Mouse (Mus musculus): ENCODE data around the gene Zfp385a. TPM values are rescaled to one million over a fixed set of nuclear protein-coding genes. Genes with fewer than 3 reads are reported as not detected.

Zfp385a gene
- polyA plus RNA-seq, 1 experiment, result 35.6 TPM

GRCm38 (mm10) chr15:103340786-103341185, 893 bp upstream of the Zfp385a start:
- Histone ChIP-seq H3K27me3 (ENCODE audit: control insufficient read depth, insufficient read depth, insufficient read length) (no peaks in the 10 kb centered on the region), H3K4me2 (ENCODE audit: low read depth) (no peak overlapping the region), H3K4me3 (no peak overlapping the region)

DNA sequence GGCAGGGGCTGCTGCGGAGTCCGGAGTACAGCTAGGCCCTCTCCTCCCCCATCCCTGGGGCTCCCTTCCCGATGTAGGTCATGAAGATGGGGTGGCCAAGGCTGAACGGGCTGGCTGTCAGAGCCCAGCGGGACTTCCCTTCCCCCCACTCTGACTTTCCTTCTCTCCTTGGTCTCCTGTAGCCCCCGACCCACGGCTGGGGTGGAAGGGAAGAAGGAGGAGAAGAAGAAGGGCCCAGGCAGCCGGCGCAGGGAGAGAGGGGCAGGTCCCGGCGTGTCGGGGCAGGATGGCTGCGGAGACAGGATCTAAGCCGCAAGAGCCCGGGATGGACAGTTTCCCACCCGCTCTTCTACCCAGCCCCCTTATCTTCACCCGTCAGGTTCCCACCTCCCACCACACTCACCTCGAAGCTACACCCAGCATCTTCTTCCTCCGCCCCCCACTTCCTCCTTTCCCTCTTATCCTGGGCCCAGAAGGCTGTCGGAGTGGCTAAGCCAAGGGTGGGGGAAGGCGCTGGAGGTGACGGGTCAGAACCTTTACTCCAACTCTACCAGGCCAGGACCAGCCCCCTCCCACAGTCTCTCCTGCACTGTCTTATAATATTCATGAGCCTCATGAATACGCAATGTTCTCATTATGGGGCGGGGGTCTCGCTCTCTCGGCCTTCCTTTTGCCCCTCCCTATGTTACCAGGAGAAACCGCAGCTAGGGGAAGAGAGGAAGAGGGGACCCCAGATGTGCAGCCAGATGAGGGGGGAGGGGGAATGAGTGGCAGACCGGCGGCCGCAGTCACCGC, 530 bp downstream of the Zfp385a start:
- TF ChIP-seq USF1 (IDR thresholded peaks at IDR 0.05; ENCODE audit: low read depth), result no peak
- no peak for TF ChIP-seq E2F4 (IDR thresholded peaks at IDR 0.05; ENCODE audit: insufficient read depth)
- TF ChIP-seq MAX (IDR thresholded peaks at IDR 0.05; ENCODE audit: low read depth), result no peak
- TF ChIP-seq SRF (IDR thresholded peaks at IDR 0.05; ENCODE audit: control insufficient read depth, insufficient read length, low read depth), result no peak
- no peak for TF ChIP-seq POLR2A (IDR thresholded peaks at IDR 0.05; ENCODE audit: insufficient read length, low read depth)
- H3K79me2 ChIP-seq (ENCODE audit: control insufficient read depth, insufficient read depth), result no peaks in the 10 kb centered on the region
- H3K4me3 ChIP-seq, result no peak overlapping the region
- H3K36me3 ChIP-seq (ENCODE audit: control insufficient read depth, insufficient read depth), result peaks cover 10% of the 10 kb centered on the region
- no peak overlapping the region for H3ac ChIP-seq (ENCODE audit: control insufficient read depth, insufficient read length)
- H3K4me2 ChIP-seq (ENCODE audit: low read depth), result no peak overlapping the region
- H3K27me3 ChIP-seq (ENCODE audit: control insufficient read depth, insufficient read depth, insufficient read length), result no peaks in the 10 kb centered on the region

More at GRCm38 (mm10) chr15:103340786-103341185, 893 bp upstream of the Zfp385a start:
- H3K79me2 ChIP-seq (ENCODE audit: control insufficient read depth, insufficient read depth), result no peaks in the 10 kb centered on the region
- TF ChIP-seq SRF (IDR thresholded peaks at IDR 0.05; ENCODE audit: control insufficient read depth, insufficient read length, low read depth) (no peak), REST (IDR thresholded peaks at IDR 0.05; ENCODE audit: insufficient read depth, insufficient read length) (no peak), TCF12 (IDR thresholded peaks at IDR 0.05; ENCODE audit: insufficient read depth, poor library complexity, severe bottlenecking) (no peak), CEBPB (IDR thresholded peaks at IDR 0.05; ENCODE audit: insufficient read depth, poor library complexity, severe bottlenecking) (no peak), POLR2AphosphoS2 (IDR thresholded peaks at IDR 0.05; ENCODE audit: insufficient read length, low read depth) (peak; percentile 24), USF1 (IDR thresholded peaks at IDR 0.05; ENCODE audit: low read depth) (no peak), MYOG (IDR thresholded peaks at IDR 0.05; ENCODE audit: control insufficient read depth in 1 of 3, insufficient read depth in 1 of 3, insufficient read length in 2 of 3, low read depth in 2 of 3) (no peak)
- peaks cover 24% of the 10 kb centered on the region for H3K36me3 ChIP-seq (ENCODE audit: control insufficient read depth, insufficient read depth)
- no peak overlapping the region for H3ac ChIP-seq (ENCODE audit: control insufficient read depth, insufficient read length)

DNA sequence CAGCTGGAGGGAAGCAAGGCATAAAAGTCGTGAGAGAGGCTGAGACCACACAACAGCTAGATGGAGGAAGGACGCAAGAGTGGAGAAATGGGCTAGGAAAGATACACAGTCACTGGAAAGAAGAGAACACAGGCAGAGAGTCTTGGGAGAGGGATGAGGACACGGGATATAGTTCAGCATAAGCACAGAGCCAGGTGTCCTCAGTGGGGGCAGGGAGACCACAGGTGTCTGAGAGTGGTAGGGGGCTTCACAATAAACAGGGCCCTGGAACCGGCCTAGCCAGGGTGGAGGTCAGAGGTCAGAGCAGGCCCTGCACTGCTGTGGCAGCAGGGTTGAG, 1.1 kb downstream of the Zfp385a start:
- Histone ChIP-seq H3K4me3 (no peak overlapping the region), H3K36me3 (ENCODE audit: control insufficient read depth, insufficient read depth) (peaks cover 5% of the 10 kb centered on the region), H3K79me2 (ENCODE audit: control insufficient read depth, insufficient read depth) (no peaks in the 10 kb centered on the region), H3ac (ENCODE audit: control insufficient read depth, insufficient read length) (no peak overlapping the region), H3K4me2 (ENCODE audit: low read depth) (no peak overlapping the region), H3K27me3 (ENCODE audit: control insufficient read depth, insufficient read depth, insufficient read length) (no peaks in the 10 kb centered on the region)
- TF ChIP-seq TCF3 (IDR thresholded peaks at IDR 0.05; ENCODE audit: insufficient read length, low read depth), result no peak
- no peak for TF ChIP-seq POLR2A (IDR thresholded peaks at IDR 0.05; ENCODE audit: insufficient read length, low read depth)
- no peak for TF ChIP-seq REST (IDR thresholded peaks at IDR 0.05; ENCODE audit: insufficient read depth, insufficient read length)
- no peak for TF ChIP-seq USF1 (IDR thresholded peaks at IDR 0.05; ENCODE audit: low read depth)
- no peak for TF ChIP-seq MYOD1 (IDR thresholded peaks at IDR 0.05; ENCODE audit: control insufficient read depth in 1 of 3, insufficient read length in 2 of 3, low read depth in 2 of 3)
- TF ChIP-seq POLR2AphosphoS2 (IDR thresholded peaks at IDR 0.05; ENCODE audit: insufficient read length, low read depth), result no peak
- no peak for TF ChIP-seq E2F4 (IDR thresholded peaks at IDR 0.05; ENCODE audit: insufficient read depth)
- no peak for TF ChIP-seq MYOG (IDR thresholded peaks at IDR 0.05; ENCODE audit: control insufficient read depth in 1 of 3, insufficient read depth in 1 of 3, insufficient read length in 2 of 3, low read depth in 2 of 3)
- no peak for TF ChIP-seq CEBPB (IDR thresholded peaks at IDR 0.05; ENCODE audit: insufficient read depth, poor library complexity, severe bottlenecking)
- TF ChIP-seq TCF12 (IDR thresholded peaks at IDR 0.05; ENCODE audit: insufficient read depth, poor library complexity, severe bottlenecking), result no peak
- TF ChIP-seq SRF (IDR thresholded peaks at IDR 0.05; ENCODE audit: control insufficient read depth, insufficient read length, low read depth), result no peak
- no peak for TF ChIP-seq MAX (IDR thresholded peaks at IDR 0.05; ENCODE audit: low read depth)

DNA sequence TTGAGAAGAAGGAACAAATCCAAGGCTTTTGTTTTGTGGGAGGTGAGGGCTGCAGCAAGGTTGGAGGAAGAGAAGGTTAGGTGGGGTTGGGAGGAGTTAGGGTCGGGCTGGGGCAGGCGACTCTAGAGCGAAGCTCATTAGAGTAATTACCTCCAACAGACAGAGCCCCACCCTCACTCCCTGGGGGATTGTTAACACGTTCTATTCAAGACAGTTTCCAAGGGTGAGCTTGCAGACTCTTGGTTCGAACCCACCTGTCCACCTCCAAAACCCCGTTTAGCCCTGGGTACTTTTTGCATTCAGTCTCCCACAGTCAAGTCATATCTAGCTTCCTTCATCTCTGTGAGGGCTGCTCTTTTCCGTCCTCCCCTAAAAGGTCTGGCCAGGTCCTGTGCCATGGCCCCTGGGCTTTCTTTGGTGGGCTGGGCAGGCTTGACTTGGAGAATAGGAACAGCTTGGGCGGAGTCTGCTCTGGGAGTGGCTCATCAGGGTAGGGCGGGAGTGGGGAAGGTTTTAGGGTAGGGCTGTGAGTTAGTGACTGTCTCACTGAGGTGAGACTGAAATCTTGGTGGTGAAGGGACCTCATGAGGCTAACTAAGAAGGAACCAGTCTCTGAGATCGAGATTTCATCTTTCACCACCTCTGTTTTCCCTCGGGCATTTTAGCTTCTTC, 2.8 kb downstream of the Zfp385a start:
- Histone ChIP-seq H3K79me2 (ENCODE audit: control insufficient read depth, insufficient read depth) (no peaks in the 10 kb centered on the region), H3K27me3 (ENCODE audit: control insufficient read depth, insufficient read depth, insufficient read length) (no peaks in the 10 kb centered on the region), H3ac (ENCODE audit: control insufficient read depth, insufficient read length) (no peak overlapping the region), H3K4me3 (no peak overlapping the region), H3K36me3 (ENCODE audit: control insufficient read depth, insufficient read depth) (no peaks in the 10 kb centered on the region), H3K4me2 (ENCODE audit: low read depth) (no peak overlapping the region)
- TF ChIP-seq TCF3 (IDR thresholded peaks at IDR 0.05; ENCODE audit: insufficient read length, low read depth) (no peak), E2F4 (IDR thresholded peaks at IDR 0.05; ENCODE audit: insufficient read depth) (no peak), CEBPB (IDR thresholded peaks at IDR 0.05; ENCODE audit: insufficient read depth, poor library complexity, severe bottlenecking) (no peak)

DNA sequence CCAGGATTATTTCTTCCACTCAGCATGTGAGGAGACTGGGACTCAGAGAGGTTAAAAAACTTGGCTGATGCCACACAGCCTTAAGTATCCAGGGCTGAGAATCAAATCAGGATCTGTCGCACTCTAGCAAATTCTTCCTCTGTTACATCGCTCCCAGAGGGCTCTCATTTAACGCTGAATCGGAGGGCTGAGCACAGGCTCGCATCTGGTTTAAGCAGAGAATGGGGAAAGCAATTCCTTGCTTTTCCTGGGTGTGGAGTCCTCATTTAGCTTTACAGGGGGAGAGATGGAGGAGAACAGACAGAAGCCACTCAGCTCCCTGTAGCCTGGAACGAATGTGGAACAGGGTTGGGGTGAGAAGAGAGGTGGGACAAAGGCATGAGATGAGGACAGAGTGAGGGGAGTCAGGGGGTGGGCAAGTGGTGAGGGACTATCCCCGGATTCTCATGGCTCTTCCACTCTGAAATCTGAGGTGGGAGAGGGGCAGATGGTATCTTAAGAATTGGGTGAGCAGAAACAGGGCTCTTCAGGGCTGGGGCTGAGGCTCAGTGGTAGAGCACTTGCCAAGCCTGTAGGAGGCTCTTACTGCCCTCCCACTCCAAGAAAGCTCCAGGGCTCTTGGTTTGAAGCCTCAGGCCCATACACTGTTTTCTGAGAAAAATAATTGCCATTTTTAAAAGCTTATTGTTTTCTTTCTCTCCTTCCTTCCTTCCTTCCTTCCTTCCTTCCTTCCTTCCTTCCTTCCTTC, 4.2 kb downstream of the Zfp385a start:
- TF ChIP-seq POLR2AphosphoS2 (IDR thresholded peaks at IDR 0.05; ENCODE audit: insufficient read length, low read depth), result no peak
- TF ChIP-seq REST (IDR thresholded peaks at IDR 0.05; ENCODE audit: insufficient read depth, insufficient read length), result no peak
- TF ChIP-seq MYOG (IDR thresholded peaks at IDR 0.05; ENCODE audit: control insufficient read depth in 1 of 3, insufficient read depth in 1 of 3, insufficient read length in 2 of 3, low read depth in 2 of 3), result no peak
- no peak for TF ChIP-seq E2F4 (IDR thresholded peaks at IDR 0.05; ENCODE audit: insufficient read depth)
- no peak for TF ChIP-seq POLR2A (IDR thresholded peaks at IDR 0.05; ENCODE audit: insufficient read length, low read depth)
- no peak for TF ChIP-seq CEBPB (IDR thresholded peaks at IDR 0.05; ENCODE audit: insufficient read depth, poor library complexity, severe bottlenecking)
- TF ChIP-seq USF1 (IDR thresholded peaks at IDR 0.05; ENCODE audit: low read depth), result no peak
- TF ChIP-seq MYOD1 (IDR thresholded peaks at IDR 0.05; ENCODE audit: control insufficient read depth in 1 of 3, insufficient read length in 2 of 3, low read depth in 2 of 3), result no peak
- TF ChIP-seq SRF (IDR thresholded peaks at IDR 0.05; ENCODE audit: control insufficient read depth, insufficient read length, low read depth), result no peak
- no peak for TF ChIP-seq TCF12 (IDR thresholded peaks at IDR 0.05; ENCODE audit: insufficient read depth, poor library complexity, severe bottlenecking)
- TF ChIP-seq MAX (IDR thresholded peaks at IDR 0.05; ENCODE audit: low read depth), result no peak
- Histone ChIP-seq H3K4me2 (ENCODE audit: low read depth) (no peak overlapping the region), H3K27me3 (ENCODE audit: control insufficient read depth, insufficient read depth, insufficient read length) (no peaks in the 10 kb centered on the region), H3K36me3 (ENCODE audit: control insufficient read depth, insufficient read depth) (no peaks in the 10 kb centered on the region), H3K4me3 (no peak overlapping the region), H3K79me2 (ENCODE audit: control insufficient read depth, insufficient read depth) (no peaks in the 10 kb centered on the region), H3ac (ENCODE audit: control insufficient read depth, insufficient read length) (no peak overlapping the region)

All from myocyte (in vitro differentiated cells).